Mouse (Mus musculus) ovary, postnatal 14 days (tissue): ENCODE data around the gene Slc12a6.

Experiments
- DNase-seq: peaks from one replicate; pipeline ENCODE4 v3.0.0; 2022; ENCODE audit warnings: low spot score

The Slc12a6 gene

GRCm38 (mm10) chr2:112391346-112392000, 125.8 kb downstream of the Slc12a6 start:
- no peak for DNase-seq

- DNase-seq: no peak
Observed at GRCm38 (mm10) chr2:112392689-112393088, 127.1 kb downstream of the Slc12a6 start.

- no peak for DNase-seq
Observed at GRCm38 (mm10) chr2:112393958-112394357, 128.3 kb downstream of the Slc12a6 start.

GRCm38 (mm10) chr2:112396649-112397048, 131.0 kb downstream of the Slc12a6 start:
- DNase-seq: no peak

GRCm38 (mm10) chr2:112407030-112407429, 141.4 kb downstream of the Slc12a6 start:
- DNase-seq: no peak
